Mouse (Mus musculus): ENCODE results near the gene Ropn1l.

DNA sequence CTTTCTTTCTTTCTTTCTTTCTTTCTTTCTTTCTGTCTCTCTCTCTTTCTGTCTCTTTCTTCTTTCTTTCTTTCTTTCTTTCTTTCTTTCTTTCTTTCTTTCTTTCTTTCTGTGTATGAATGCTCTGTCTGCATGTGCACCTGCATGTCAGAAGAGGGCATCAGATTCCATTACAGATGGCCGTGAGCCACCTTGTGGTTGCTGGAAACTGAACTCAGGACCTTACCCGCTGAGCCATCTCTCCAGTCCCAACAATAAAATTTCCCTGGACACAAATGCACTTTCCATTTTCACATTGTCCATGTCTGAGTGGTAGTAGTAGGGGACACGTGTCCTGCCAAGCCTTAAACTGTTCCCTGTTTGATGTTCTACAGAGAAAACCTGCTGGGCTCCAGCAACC lies 26.1 kb downstream of the Ropn1l start:
- no peak for TF ChIP-seq CTCF (IDR thresholded peaks at IDR 0.05; ENCODE audit: extremely low read depth, insufficient read depth, insufficient read length, insufficient replicate concordance)
- TF ChIP-seq POLR2A (IDR thresholded peaks at IDR 0.05; ENCODE audit: low read depth, low read length) = no peak

Data from spleen, adult 2 months (tissue).